Mouse (Mus musculus) T-helper 1 cell (primary cell): ENCODE measurements around the gene Ptprz1.
"Not testable (repeated sequence)": the region's sequence is repeated elsewhere in the genome, so short reads cannot be mapped to it uniquely, and the experiment has no call there.

Experiments used
- in situ Hi-C: fragments of 300-600 bp; cut with MboI, MseI; formaldehyde crosslinking; loops from one replicate; pipeline ENCODE4 v1.15.1; 2025; ENCODE audit warnings: high pct_unique_total_duplicates

Gene Ptprz1

DNA sequence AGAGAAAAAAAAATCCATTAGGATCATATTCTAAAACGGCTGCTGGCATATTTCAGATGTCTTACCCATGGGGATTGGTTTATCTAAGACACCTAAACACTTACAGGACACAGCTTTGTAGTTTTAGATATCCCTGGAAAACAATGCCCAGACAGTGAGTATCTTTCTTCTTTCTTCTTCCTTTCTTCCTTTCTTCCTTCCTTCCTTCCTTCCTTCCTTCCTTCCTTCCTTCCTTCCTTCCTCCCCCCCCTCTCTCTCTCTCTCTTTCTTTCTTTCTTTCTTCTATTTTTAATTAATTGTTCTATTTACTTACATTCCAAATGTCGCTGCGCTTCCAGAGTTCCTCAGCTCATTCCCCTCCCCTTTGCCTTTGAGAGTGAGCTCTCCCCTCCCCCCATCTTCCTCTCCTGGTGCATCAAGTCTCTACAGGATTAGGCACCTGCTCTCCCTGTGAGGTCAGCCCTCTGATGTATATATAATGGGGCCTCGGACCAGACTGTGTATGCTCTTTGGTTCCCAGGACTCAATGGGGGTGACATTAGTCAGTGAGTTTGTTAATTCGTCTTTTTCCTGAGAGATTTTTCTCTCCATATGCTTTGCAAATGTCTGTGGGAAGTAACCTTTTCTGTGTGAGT, 109.3 kb downstream of the Ptprz1 start:
- in situ Hi-C loops = no loop called here

- in situ Hi-C loops = no loop called here
Observed at GRCm38 (mm10) chr6:23003152-23003551, 127.8 kb downstream of the Ptprz1 start.

GRCm38 (mm10) chr6:23014988-23015613, 139.8 kb downstream of the Ptprz1 start:
- in situ Hi-C loops = no loop called here

GRCm38 (mm10) chr6:23028251-23028650, 152.9 kb downstream of the Ptprz1 start:
- in situ Hi-C loops = no loop called here

DNA sequence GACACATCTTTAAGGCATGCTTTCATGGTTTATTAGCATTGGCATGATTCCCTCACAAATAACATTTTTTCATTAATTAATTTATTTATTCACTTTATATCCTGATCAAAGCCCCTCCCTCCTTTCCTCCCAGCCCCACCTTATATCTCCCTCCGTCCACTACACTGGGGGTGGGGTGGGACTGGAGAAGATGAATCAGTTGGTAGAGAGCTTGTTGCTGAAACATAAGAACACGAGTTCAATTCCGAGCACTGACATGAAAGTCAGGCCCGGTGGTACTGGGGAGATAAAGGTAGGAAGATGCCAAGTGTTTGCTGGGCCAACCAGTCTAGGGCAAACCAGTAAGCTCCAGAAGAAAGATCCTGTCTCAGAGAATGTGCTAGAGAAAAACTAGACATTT, 173.5 kb downstream of the Ptprz1 start:
- in situ Hi-C loops = no loop called here

- in situ Hi-C loops = loop anchor here (10.0 kb wide), 1 partner anchor 849 kb away; no protein-coding TSS in a partner anchor
Observed at GRCm38 (mm10) chr6:23055734-23056133, 180.4 kb downstream of the Ptprz1 start.

DNA sequence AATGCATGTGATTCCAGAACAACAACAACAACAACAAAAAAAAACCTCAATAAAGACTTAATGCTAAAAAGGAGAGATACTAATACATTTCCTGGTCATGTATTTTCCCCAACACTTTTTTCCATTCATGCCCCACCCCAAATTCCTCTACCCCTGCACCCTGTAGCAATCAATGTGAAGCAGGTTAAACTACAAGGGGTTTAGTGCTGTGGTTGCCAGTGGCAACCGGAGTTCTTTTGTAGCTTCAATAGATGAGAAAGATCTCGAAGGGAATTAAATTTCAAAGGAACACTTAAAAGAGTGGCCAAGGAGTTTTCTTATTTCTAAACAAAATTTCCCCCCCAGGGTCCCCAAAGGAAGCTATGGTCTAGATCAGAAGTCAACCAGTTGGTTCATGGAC, 200.8 kb downstream of the Ptprz1 start:
- in situ Hi-C loops = no loop called here

DNA sequence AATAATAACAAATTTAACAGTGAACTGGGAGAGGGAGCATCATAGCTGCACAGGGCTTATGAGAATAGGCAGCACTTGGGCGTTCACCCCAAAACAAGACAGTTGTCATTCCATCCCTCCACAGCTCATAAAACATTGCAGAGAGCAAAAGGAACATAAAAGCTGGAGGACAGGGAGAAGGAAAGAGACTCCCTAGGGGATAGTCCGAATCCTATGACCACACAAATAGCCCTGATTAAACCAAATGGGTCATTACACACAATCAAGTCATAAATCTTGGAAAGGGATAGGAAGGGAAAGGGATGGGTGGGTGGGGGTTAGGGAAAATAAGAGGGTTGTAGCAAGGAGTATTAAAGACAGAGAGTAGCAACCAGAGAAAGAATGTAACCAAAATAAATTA, 203.0 kb downstream of the Ptprz1 start:
- in situ Hi-C loops = no loop called here

- in situ Hi-C loops = no loop called here
Observed at GRCm38 (mm10) chr6:23079991-23080680, 204.8 kb downstream of the Ptprz1 start.

DNA sequence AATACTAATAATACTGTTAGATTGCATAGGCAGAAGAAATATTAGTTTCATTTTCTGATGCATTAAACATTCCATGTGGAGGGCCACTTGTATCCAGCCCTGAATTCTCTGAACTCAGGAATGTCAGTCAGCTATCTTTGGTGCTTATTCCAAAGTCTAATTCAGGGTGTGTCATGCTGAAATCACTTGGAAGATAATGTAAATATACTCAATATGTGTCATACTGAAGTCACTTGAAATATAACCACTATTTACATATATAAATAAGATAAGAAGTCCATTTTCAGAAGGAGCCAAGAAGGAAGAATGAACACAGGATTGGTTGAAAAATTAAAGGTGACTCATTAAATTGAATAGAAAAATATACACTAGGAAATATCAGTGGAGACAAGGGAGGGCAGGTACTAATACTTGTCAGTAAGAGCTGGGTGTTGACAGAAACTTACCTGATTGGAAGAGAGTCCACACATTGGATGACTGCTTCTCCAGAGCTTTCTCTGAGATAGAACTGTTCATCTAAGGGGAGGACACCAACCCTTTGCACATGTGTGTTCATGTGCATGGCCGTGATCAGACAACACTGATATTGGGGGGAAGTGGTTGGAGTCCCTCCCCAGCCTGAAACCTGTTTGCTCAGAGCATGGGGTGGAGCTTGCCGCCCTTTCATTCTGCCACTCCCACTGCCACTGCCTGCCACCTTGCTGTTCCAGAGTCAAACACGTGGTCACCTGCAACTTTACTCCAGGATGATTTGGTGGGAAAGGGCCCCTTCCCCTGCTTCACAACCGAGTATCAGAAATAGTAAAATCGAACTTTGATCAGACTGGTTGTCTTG, 209.5 kb downstream of the Ptprz1 start:
- in situ Hi-C loops = no loop called here

GRCm38 (mm10) chr6:23089292-23089691, 214.0 kb downstream of the Ptprz1 start:
- in situ Hi-C loops = not testable (repeated sequence)

DNA sequence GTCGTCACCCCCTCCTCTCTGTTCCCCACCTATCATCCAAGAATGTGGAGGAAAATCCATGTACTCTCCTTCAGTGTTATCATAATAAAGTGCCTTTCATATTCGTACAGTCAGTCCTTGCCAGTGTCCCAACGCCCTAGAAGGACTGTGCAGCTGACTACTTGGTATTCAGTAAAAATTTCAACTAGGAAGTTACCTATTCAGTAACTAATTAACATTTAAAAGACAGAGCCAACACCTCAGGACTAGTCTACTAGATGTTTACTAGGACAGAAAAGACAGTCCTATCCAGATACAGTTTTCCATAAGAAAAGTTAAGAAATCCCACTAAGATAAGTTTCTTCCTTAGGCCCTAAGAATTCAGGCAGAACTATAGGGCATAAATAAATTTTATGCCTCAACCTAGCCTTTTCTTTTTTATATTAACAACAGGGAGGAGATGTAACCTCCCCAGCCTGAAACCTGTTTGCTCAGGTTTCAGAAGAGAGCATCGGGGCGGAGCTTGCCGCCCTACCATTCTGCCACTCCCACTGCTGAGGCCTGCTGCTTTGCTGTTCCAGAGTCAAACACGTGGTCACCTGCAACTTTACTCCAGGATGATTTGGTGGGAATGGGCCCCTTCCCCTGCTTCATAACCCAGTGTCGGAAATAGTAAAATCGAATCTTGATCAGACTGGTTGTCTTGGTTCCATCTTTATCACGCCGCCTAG, 215.2 kb downstream of the Ptprz1 start:
- in situ Hi-C loops = not testable (repeated sequence)
